Mouse (Mus musculus): ENCODE measurements at regions not wholly inside any gene's neighbourhood (a gene's known extent, or its start where the extent isn't known, plus 50 kb on each side); places are given as distances from the start of the nearest gene placed in this dataset.
A peak's percentile ranks its signal among the peaks of the same experiment; 100 is the strongest.
"Not testable (repeated sequence)": the region's sequence is repeated elsewhere in the genome, so short reads cannot be mapped to it uniquely, and the experiment has no call there.

GRCm38 (mm10) chr8:24386462-24386861, 339.2 kb downstream of the Adam3 start:
- H3K27ac ChIP-seq (ENCODE audit: low read depth, low read length) = no peak overlapping the region
- H3K27me3 ChIP-seq (ENCODE audit: control insufficient read depth, insufficient read depth, low read length) = no peaks in the 10 kb centered on the region
- H3K4me3 ChIP-seq (ENCODE audit: low read depth, low read length) = no peak overlapping the region
- H3K4me2 ChIP-seq (ENCODE audit: low read depth) = no peak overlapping the region
- H3K9me3 ChIP-seq (ENCODE audit: control insufficient read depth, low read length) = no peaks in the 10 kb centered on the region
- DNase-seq (ENCODE audit: low spot score) (peak; percentile 83), ATAC-seq (ENCODE audit: insufficient read depth, low FRiP score, low TSS enrichment) (no peak)
- H3K4me1 ChIP-seq (ENCODE audit: control insufficient read depth, insufficient read depth, low read length) = no peaks in the 10 kb centered on the region
- H3K36me3 ChIP-seq (ENCODE audit: control insufficient read depth, insufficient read depth, low read length) = no peaks in the 10 kb centered on the region
- H3K9ac ChIP-seq (ENCODE audit: low read length) = no peak overlapping the region
- WGBS = 8% methylated on average over 3 of the region's 3 CpGs

GRCm38 (mm10) chr8:24383963-24384435, 341.7 kb downstream of the Adam3 start:
- H3K9ac ChIP-seq (ENCODE audit: low read length) = no peak overlapping the region
- H3K36me3 ChIP-seq (ENCODE audit: control insufficient read depth, insufficient read depth, low read length) = no peaks in the 10 kb centered on the region
- no peak for DNase-seq (ENCODE audit: low spot score)
- no peak overlapping the region for H3K4me3 ChIP-seq (ENCODE audit: low read depth, low read length)
- no peaks in the 10 kb centered on the region for H3K4me1 ChIP-seq (ENCODE audit: control insufficient read depth, insufficient read depth, low read length)
- H3K27me3 ChIP-seq (ENCODE audit: control insufficient read depth, insufficient read depth, low read length) = no peaks in the 10 kb centered on the region
- ATAC-seq (ENCODE audit: insufficient read depth, low FRiP score, low TSS enrichment) = no peak
- no peak overlapping the region for H3K27ac ChIP-seq (ENCODE audit: low read depth, low read length)
- 68% methylated on average over 8 of the region's 8 CpGs for WGBS
- no peaks in the 10 kb centered on the region for H3K9me3 ChIP-seq (ENCODE audit: control insufficient read depth, low read length)
- no peak overlapping the region for H3K4me2 ChIP-seq (ENCODE audit: low read depth)

DNA sequence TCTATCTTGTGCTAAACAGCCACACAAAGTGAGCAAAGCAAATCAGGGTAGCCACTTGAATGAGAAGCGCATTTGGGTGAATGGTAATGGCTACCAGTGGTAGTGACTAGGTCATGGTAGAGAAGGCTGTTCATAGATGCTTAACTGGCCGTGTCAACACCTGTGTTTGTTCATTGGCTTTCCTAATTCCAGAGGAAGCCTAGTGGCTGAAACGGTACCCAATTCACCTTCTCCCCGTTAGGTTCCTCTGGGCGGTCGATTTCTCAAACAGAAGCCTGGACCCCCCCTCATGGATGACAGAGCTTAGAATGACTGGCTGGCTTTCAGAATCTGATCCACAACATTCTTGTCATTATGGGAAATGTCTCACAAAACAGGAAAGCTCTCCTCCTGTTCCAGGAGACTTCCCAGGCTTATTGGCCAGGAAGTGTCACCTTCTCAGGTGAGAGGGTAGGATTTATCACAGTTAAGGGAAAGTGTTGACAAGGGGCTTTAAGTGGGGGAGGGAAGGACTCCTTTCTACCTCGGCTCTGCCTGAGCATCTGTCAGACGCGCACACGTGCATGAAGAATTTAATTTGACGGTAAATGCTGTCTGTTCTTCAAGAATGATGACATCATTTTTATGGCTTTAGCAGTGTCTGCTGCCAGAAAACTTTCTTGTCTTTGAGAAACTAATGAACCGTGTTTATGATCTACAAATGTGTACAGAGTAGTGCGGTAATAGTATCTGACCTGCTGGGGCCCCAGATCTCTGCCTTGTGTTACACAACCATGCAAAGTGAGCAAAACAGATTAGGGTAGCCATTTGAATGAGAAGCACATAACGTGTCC, 342.3 kb downstream of the Adam3 start:
- no peak overlapping the region for H3K27ac ChIP-seq (ENCODE audit: low read depth, low read length)
- H3K4me3 ChIP-seq (ENCODE audit: low read depth, low read length) = no peak overlapping the region
- ATAC-seq (ENCODE audit: insufficient read depth, low FRiP score, low TSS enrichment) (no peak), DNase-seq (ENCODE audit: low spot score) (no peak)
- H3K9ac ChIP-seq (ENCODE audit: low read length) = no peak overlapping the region
- no peaks in the 10 kb centered on the region for H3K27me3 ChIP-seq (ENCODE audit: control insufficient read depth, insufficient read depth, low read length)
- WGBS = 70% methylated on average over 14 of the region's 14 CpGs
- no peaks in the 10 kb centered on the region for H3K9me3 ChIP-seq (ENCODE audit: control insufficient read depth, low read length)
- no peak overlapping the region for H3K4me2 ChIP-seq (ENCODE audit: low read depth)
- H3K36me3 ChIP-seq (ENCODE audit: control insufficient read depth, insufficient read depth, low read length) = no peaks in the 10 kb centered on the region
- no peaks in the 10 kb centered on the region for H3K4me1 ChIP-seq (ENCODE audit: control insufficient read depth, insufficient read depth, low read length)

GRCm38 (mm10) chr8:24381666-24382253, 343.9 kb downstream of the Adam3 start:
- 85% methylated on average over 3 of the region's 3 CpGs for WGBS

GRCm38 (mm10) chr8:24378070-24378469, 347.6 kb downstream of the Adam3 start:
- H3K36me3 ChIP-seq (ENCODE audit: control insufficient read depth, insufficient read depth, low read length) = no peaks in the 10 kb centered on the region
- ATAC-seq (ENCODE audit: insufficient read depth, low FRiP score, low TSS enrichment) (no peak), DNase-seq (ENCODE audit: low spot score) (no peak)
- H3K4me2 ChIP-seq (ENCODE audit: low read depth) = no peak overlapping the region
- no peak overlapping the region for H3K9ac ChIP-seq (ENCODE audit: low read length)
- no peaks in the 10 kb centered on the region for H3K9me3 ChIP-seq (ENCODE audit: control insufficient read depth, low read length)
- no peaks in the 10 kb centered on the region for H3K4me1 ChIP-seq (ENCODE audit: control insufficient read depth, insufficient read depth, low read length)
- no peak overlapping the region for H3K4me3 ChIP-seq (ENCODE audit: low read depth, low read length)
- H3K27ac ChIP-seq (ENCODE audit: low read depth, low read length) = no peak overlapping the region
- no peaks in the 10 kb centered on the region for H3K27me3 ChIP-seq (ENCODE audit: control insufficient read depth, insufficient read depth, low read length)

More at GRCm38 (mm10) chr8:24381666-24382253, 343.9 kb downstream of the Adam3 start:
- Histone ChIP-seq H3K9ac (ENCODE audit: low read length) (no peak overlapping the region), H3K27me3 (ENCODE audit: control insufficient read depth, insufficient read depth, low read length) (no peaks in the 10 kb centered on the region), H3K27ac (ENCODE audit: low read depth, low read length) (no peak overlapping the region), H3K9me3 (ENCODE audit: control insufficient read depth, low read length) (no peaks in the 10 kb centered on the region), H3K4me1 (ENCODE audit: control insufficient read depth, insufficient read depth, low read length) (no peaks in the 10 kb centered on the region), H3K36me3 (ENCODE audit: control insufficient read depth, insufficient read depth, low read length) (no peaks in the 10 kb centered on the region), H3K4me3 (ENCODE audit: low read depth, low read length) (no peak overlapping the region), H3K4me2 (ENCODE audit: low read depth) (no peak overlapping the region)
- DNase-seq (ENCODE audit: low spot score) (no peak), ATAC-seq (ENCODE audit: insufficient read depth, low FRiP score, low TSS enrichment) (no peak)

DNA sequence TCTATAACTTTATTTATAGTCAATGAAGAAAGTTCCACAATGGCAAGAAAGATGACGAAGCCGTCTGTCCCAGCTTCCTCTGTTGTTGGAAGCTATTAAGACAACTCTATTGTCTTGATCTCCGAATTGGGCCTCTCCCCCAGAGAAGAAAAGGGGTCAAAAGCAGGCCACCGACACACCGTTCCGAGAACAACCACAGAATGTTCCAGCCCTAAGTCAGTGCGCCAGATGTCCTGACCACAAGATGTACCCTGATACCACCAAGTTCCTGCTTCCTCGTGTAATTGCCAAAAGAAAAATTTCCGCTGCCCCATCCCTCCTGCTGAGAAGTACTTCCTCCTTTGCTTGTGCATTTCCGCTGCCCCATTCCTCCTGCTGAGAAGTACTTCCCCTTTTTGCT, 348.8 kb downstream of the Adam3 start:
- WGBS = 84% methylated on average over 10 of the region's 10 CpGs
- H3K27me3 ChIP-seq (ENCODE audit: control insufficient read depth, insufficient read depth, low read length); H3K36me3 ChIP-seq (ENCODE audit: control insufficient read depth, insufficient read depth, low read length); ATAC-seq (ENCODE audit: insufficient read depth, low FRiP score, low TSS enrichment); DNase-seq (ENCODE audit: low spot score); H3K9ac ChIP-seq (ENCODE audit: low read length); H3K4me1 ChIP-seq (ENCODE audit: control insufficient read depth, insufficient read depth, low read length); H3K4me3 ChIP-seq (ENCODE audit: low read depth, low read length); H3K4me2 ChIP-seq (ENCODE audit: low read depth); H3K9me3 ChIP-seq (ENCODE audit: control insufficient read depth, low read length); H3K27ac ChIP-seq (ENCODE audit: low read depth, low read length): not testable (repeated sequence)

- Histone ChIP-seq H3K4me1 (ENCODE audit: control insufficient read depth, insufficient read depth, low read length) (no peaks in the 10 kb centered on the region), H3K9me3 (ENCODE audit: control insufficient read depth, low read length) (no peaks in the 10 kb centered on the region), H3K4me3 (ENCODE audit: low read depth, low read length) (no peak overlapping the region), H3K36me3 (ENCODE audit: control insufficient read depth, insufficient read depth, low read length) (no peaks in the 10 kb centered on the region), H3K27ac (ENCODE audit: low read depth, low read length) (no peak overlapping the region), H3K9ac (ENCODE audit: low read length) (no peak overlapping the region), H3K27me3 (ENCODE audit: control insufficient read depth, insufficient read depth, low read length) (no peaks in the 10 kb centered on the region), H3K4me2 (ENCODE audit: low read depth) (no peak overlapping the region)
- DNase-seq (ENCODE audit: low spot score) (no peak), ATAC-seq (ENCODE audit: insufficient read depth, low FRiP score, low TSS enrichment) (no peak)
- 97% methylated on average over 1 of the region's 1 CpGs for WGBS
Observed at GRCm38 (mm10) chr8:24374503-24374902, 351.1 kb downstream of the Adam3 start.

DNA sequence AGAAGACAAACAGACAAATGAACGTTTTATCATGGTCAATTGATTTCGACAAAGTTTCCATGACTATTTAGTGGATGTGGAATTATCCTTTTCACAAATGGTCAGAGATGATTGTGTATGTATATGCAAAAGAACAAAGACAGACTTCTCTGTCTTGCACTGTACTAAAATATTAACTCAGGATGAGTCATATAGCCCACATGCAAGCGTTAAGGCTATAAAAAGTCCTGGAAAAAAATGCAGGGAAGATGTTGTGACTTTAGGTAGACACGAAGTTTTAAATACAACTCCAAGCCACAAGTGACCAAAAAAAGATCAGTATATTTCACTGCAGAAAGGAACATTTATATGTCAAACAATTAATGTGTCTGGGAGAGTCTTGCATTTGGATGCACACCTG, 353.6 kb downstream of the Adam3 start:
- ATAC-seq (ENCODE audit: insufficient read depth, low FRiP score, low TSS enrichment) (no peak), DNase-seq (ENCODE audit: low spot score) (no peak)
- 89% methylated on average over 4 of the region's 4 CpGs for WGBS
- H3K4me1 ChIP-seq (ENCODE audit: control insufficient read depth, insufficient read depth, low read length) = no peaks in the 10 kb centered on the region
- H3K9me3 ChIP-seq (ENCODE audit: control insufficient read depth, low read length) = no peaks in the 10 kb centered on the region
- no peak overlapping the region for H3K27ac ChIP-seq (ENCODE audit: low read depth, low read length)
- no peak overlapping the region for H3K4me3 ChIP-seq (ENCODE audit: low read depth, low read length)
- H3K27me3 ChIP-seq (ENCODE audit: control insufficient read depth, insufficient read depth, low read length) = no peaks in the 10 kb centered on the region
- no peak overlapping the region for H3K9ac ChIP-seq (ENCODE audit: low read length)
- no peaks in the 10 kb centered on the region for H3K36me3 ChIP-seq (ENCODE audit: control insufficient read depth, insufficient read depth, low read length)
- H3K4me2 ChIP-seq (ENCODE audit: low read depth) = no peak overlapping the region

GRCm38 (mm10) chr8:24366000-24366399, 359.7 kb downstream of the Adam3 start:
- H3K36me3 ChIP-seq (ENCODE audit: control insufficient read depth, insufficient read depth, low read length) = no peaks in the 10 kb centered on the region
- H3K9me3 ChIP-seq (ENCODE audit: control insufficient read depth, low read length) = no peaks in the 10 kb centered on the region
- no peak overlapping the region for H3K4me3 ChIP-seq (ENCODE audit: low read depth, low read length)
- no peak overlapping the region for H3K9ac ChIP-seq (ENCODE audit: low read length)
- no peak for DNase-seq (ENCODE audit: low spot score)
- no peaks in the 10 kb centered on the region for H3K4me1 ChIP-seq (ENCODE audit: control insufficient read depth, insufficient read depth, low read length)
- H3K4me2 ChIP-seq (ENCODE audit: low read depth) = no peak overlapping the region
- no peak overlapping the region for H3K27ac ChIP-seq (ENCODE audit: low read depth, low read length)
- no peaks in the 10 kb centered on the region for H3K27me3 ChIP-seq (ENCODE audit: control insufficient read depth, insufficient read depth, low read length)
- ATAC-seq (ENCODE audit: insufficient read depth, low FRiP score, low TSS enrichment) = no peak
